Mouse (Mus musculus) erythroblast, embryonic 14.5 days (primary cell): ENCODE data around the gene Sec14l1.

Source experiments
- GATA1 ChIP-seq: IDR thresholded peaks from 2 replicates; pipeline ENCODE4 v1.6.1; 2012; ENCODE audit warnings: low read length, inconsistent platforms, mixed read lengths
- TAL1 ChIP-seq: IDR thresholded peaks from 3 replicates; pipeline ENCODE4 v1.6.1; 2012; ENCODE audit warnings: low read length, inconsistent platforms, mixed read lengths

- TF ChIP-seq GATA1, result no peak
- TF ChIP-seq TAL1, result no peak
These were observed 90.1 kb downstream of the Sec14l1 start for GRCm38 (mm10) chr11:117205042-117205441.
